Mouse (Mus musculus) liver, embryonic 14.5 days (tissue): ENCODE data around the gene B3gnt3.

Experiments used
- CTCF ChIP-seq: IDR thresholded peaks from 2 replicates; pipeline ENCODE4 v1.5.1; 2016; ENCODE audit warnings: antibody characterized with exemption, low read depth, control low read depth
- EP300 ChIP-seq: IDR thresholded peaks from 2 replicates; pipeline ENCODE4 v1.6.1; 2016; ENCODE audit warnings: antibody characterized with exemption, low read depth

DNA sequence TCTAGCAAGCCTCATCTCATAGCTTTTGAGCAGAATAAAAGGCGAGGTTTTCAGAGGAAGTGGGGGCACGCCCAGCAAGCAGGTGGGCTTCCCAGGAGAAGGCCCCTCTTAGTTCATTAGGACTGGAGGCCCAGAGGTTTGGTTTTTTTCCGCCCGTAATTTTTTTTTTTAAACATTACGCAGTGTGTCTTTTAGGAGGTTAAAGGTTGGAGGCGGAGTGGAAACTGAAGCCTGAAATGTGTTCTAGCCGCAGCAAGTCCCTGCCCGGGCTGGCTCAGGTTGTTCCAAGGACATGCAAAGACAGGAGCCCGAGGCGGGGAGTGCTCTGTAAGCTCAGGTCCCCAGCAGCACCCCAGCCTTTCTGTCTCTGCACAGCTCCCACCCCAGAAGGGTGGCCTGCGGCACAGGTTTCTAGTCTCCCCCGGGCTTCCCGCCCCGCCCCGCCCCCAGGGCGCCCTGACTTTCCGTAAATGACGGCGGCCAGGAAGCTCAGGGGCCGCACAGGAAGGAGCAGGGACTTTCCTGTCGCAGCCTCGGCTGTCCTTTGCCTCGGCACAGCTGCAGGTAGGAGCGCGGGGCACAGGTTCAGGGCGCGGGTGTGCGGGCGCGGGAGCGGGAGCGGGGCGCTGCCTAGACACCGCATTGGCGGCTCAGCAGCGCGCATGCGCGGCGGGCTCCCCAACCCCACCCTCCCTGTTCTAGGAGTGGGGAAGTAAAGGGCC, 25.4 kb downstream of the B3gnt3 start, which contains the start of gene Jak3:
- no peak for TF ChIP-seq CTCF
- no peak for TF ChIP-seq EP300
